Mouse (Mus musculus): ENCODE results near the gene Stra8. TPM values are rescaled to one million over a fixed set of nuclear protein-coding genes. Genes with fewer than 3 reads are reported as not detected.

The Stra8 gene
- polyA plus RNA-seq, 1 experiment: not detected

GRCm38 (mm10) chr6:34901911-34902444 lies 18.0 kb upstream of the Stra8 start:
- Histone ChIP-seq H3K4me1 (ENCODE audit: control insufficient read depth, insufficient read depth, low read length) (peaks cover 58% of the 10 kb centered on the region), H3K27ac (ENCODE audit: insufficient read depth, low read depth, low read length) (peak overlapping the region; percentile 7), H3K4me3 (ENCODE audit: insufficient read depth, low read length) (no peak overlapping the region)
- no peak for TF ChIP-seq CTCF (IDR thresholded peaks at IDR 0.05; ENCODE audit: low read depth, low read length)
- no peak for TF ChIP-seq POLR2A (IDR thresholded peaks at IDR 0.05; ENCODE audit: borderline replicate concordance, low read depth, low read length)

GRCm38 (mm10) chr6:34902578-34902977 lies 17.4 kb upstream of the Stra8 start:
- TF ChIP-seq POLR2A (IDR thresholded peaks at IDR 0.05; ENCODE audit: borderline replicate concordance, low read depth, low read length) (no peak), CTCF (IDR thresholded peaks at IDR 0.05; ENCODE audit: low read depth, low read length) (no peak)
- peak overlapping the region; percentile 7 for H3K27ac ChIP-seq (ENCODE audit: insufficient read depth, low read depth, low read length)
- H3K4me3 ChIP-seq (ENCODE audit: insufficient read depth, low read length): no peak overlapping the region; the same call in 1 of the 2 replicates
- H3K4me1 ChIP-seq (ENCODE audit: control insufficient read depth, insufficient read depth, low read length): peaks cover 62% of the 10 kb centered on the region

GRCm38 (mm10) chr6:34903441-34903840 lies 16.5 kb upstream of the Stra8 start:
- Histone ChIP-seq H3K4me1 (ENCODE audit: control insufficient read depth, insufficient read depth, low read length) (peaks cover 64% of the 10 kb centered on the region), H3K4me3 (ENCODE audit: insufficient read depth, low read length) (no peak overlapping the region), H3K27ac (ENCODE audit: insufficient read depth, low read depth, low read length) (no peak overlapping the region)
- TF ChIP-seq CTCF (IDR thresholded peaks at IDR 0.05; ENCODE audit: low read depth, low read length) (no peak), POLR2A (IDR thresholded peaks at IDR 0.05; ENCODE audit: borderline replicate concordance, low read depth, low read length) (no peak)

GRCm38 (mm10) chr6:34903851-34904250 lies 16.1 kb upstream of the Stra8 start:
- peaks cover 64% of the 10 kb centered on the region for H3K4me1 ChIP-seq (ENCODE audit: control insufficient read depth, insufficient read depth, low read length)
- H3K4me3 ChIP-seq (ENCODE audit: insufficient read depth, low read length): no peak overlapping the region
- TF ChIP-seq POLR2A (IDR thresholded peaks at IDR 0.05; ENCODE audit: borderline replicate concordance, low read depth, low read length) (no peak), CTCF (IDR thresholded peaks at IDR 0.05; ENCODE audit: low read depth, low read length) (no peak)
- H3K27ac ChIP-seq (ENCODE audit: insufficient read depth, low read depth, low read length): no peak overlapping the region

- TF ChIP-seq POLR2A (IDR thresholded peaks at IDR 0.05; ENCODE audit: borderline replicate concordance, low read depth, low read length): no peak
- TF ChIP-seq CTCF (IDR thresholded peaks at IDR 0.05; ENCODE audit: low read depth, low read length): no peak
- H3K4me1 ChIP-seq (ENCODE audit: control insufficient read depth, insufficient read depth, low read length): peaks cover 64% of the 10 kb centered on the region
- H3K4me3 ChIP-seq (ENCODE audit: insufficient read depth, low read length): no peak overlapping the region
- H3K27ac ChIP-seq (ENCODE audit: insufficient read depth, low read depth, low read length): peak overlapping the region; percentile 5
Measured at GRCm38 (mm10) chr6:34904361-34904760, 15.6 kb upstream of the Stra8 start.

GRCm38 (mm10) chr6:34906125-34906524 lies 13.8 kb upstream of the Stra8 start:
- Histone ChIP-seq H3K4me3 (ENCODE audit: insufficient read depth, low read length) (peak overlapping the region; percentile 34), H3K27ac (ENCODE audit: insufficient read depth, low read depth, low read length) (peak overlapping the region; percentile 97), H3K4me1 (ENCODE audit: control insufficient read depth, insufficient read depth, low read length) (peaks cover 57% of the 10 kb centered on the region)
- TF ChIP-seq CTCF (IDR thresholded peaks at IDR 0.05; ENCODE audit: low read depth, low read length) (no peak), POLR2A (IDR thresholded peaks at IDR 0.05; ENCODE audit: borderline replicate concordance, low read depth, low read length) (no peak)

GRCm38 (mm10) chr6:34906661-34907060 lies 13.3 kb upstream of the Stra8 start:
- H3K4me3 ChIP-seq (ENCODE audit: insufficient read depth, low read length): peak overlapping the region; percentile 34
- TF ChIP-seq CTCF (IDR thresholded peaks at IDR 0.05; ENCODE audit: low read depth, low read length) (no peak), POLR2A (IDR thresholded peaks at IDR 0.05; ENCODE audit: borderline replicate concordance, low read depth, low read length) (no peak)
- H3K27ac ChIP-seq (ENCODE audit: insufficient read depth, low read depth, low read length): peak overlapping the region; percentile 97
- H3K4me1 ChIP-seq (ENCODE audit: control insufficient read depth, insufficient read depth, low read length): peaks cover 58% of the 10 kb centered on the region

GRCm38 (mm10) chr6:34907121-34907614 lies 12.8 kb upstream of the Stra8 start:
- peaks cover 53% of the 10 kb centered on the region for H3K4me1 ChIP-seq (ENCODE audit: control insufficient read depth, insufficient read depth, low read length)
- no peak for TF ChIP-seq CTCF (IDR thresholded peaks at IDR 0.05; ENCODE audit: low read depth, low read length)
- TF ChIP-seq POLR2A (IDR thresholded peaks at IDR 0.05; ENCODE audit: borderline replicate concordance, low read depth, low read length): no peak
- peak overlapping the region; percentile 97 for H3K27ac ChIP-seq (ENCODE audit: insufficient read depth, low read depth, low read length)
- peak overlapping the region; percentile 52 for H3K4me3 ChIP-seq (ENCODE audit: insufficient read depth, low read length)

- TF ChIP-seq CTCF (IDR thresholded peaks at IDR 0.05; ENCODE audit: low read depth, low read length) (no peak), POLR2A (IDR thresholded peaks at IDR 0.05; ENCODE audit: borderline replicate concordance, low read depth, low read length) (no peak)
- Histone ChIP-seq H3K4me1 (ENCODE audit: control insufficient read depth, insufficient read depth, low read length) (peaks cover 47% of the 10 kb centered on the region), H3K27ac (ENCODE audit: insufficient read depth, low read depth, low read length) (peak overlapping the region; percentile 97), H3K4me3 (ENCODE audit: insufficient read depth, low read length) (peak overlapping the region; percentile 52)
Measured at GRCm38 (mm10) chr6:34907696-34908260, 12.2 kb upstream of the Stra8 start.

GRCm38 (mm10) chr6:34909631-34910345 lies 10.2 kb upstream of the Stra8 start:
- H3K4me3 ChIP-seq (ENCODE audit: insufficient read depth, low read length): peak overlapping the region; percentile 71
- H3K4me1 ChIP-seq (ENCODE audit: control insufficient read depth, insufficient read depth, low read length): peaks cover 34% of the 10 kb centered on the region
- peak overlapping the region; percentile 84 for H3K27ac ChIP-seq (ENCODE audit: insufficient read depth, low read depth, low read length)
- TF ChIP-seq CTCF (IDR thresholded peaks at IDR 0.05; ENCODE audit: low read depth, low read length): no peak
- TF ChIP-seq POLR2A (IDR thresholded peaks at IDR 0.05; ENCODE audit: borderline replicate concordance, low read depth, low read length): no peak

Measured in bone marrow macrophage, adult 2 months (primary cell).